Mouse (Mus musculus): ENCODE measurements at regions not wholly inside any gene's neighbourhood (a gene's known extent, or its start where the extent isn't known, plus 50 kb on each side); places are given as distances from the start of the nearest gene placed in this dataset.
"Not testable (repeated sequence)": the region's sequence is repeated elsewhere in the genome, so short reads cannot be mapped to it uniquely, and the experiment has no call there.

DNA sequence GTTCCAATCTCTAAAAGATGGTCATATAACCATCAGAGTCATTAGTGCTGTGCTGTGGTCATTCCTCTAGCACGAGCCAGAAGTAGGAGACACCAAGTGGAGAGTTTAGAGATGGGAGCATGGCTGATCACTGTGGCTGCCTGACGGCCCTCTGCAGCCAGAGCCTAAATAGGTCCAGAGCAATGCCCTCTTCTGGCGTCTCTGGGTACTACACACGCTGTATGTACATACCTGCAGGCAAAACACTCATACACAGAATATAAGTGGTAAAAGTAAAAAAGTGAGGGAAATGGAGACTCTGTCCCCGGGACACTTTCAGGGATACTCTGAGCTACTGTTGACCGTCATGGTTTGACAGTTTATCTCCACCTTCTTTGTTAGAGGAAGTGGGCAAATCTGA lies 91.4 kb downstream of the Gm21738 start:
- H3K27ac ChIP-seq (replicated peaks) = no peak overlapping the region
- no peak overlapping the region for H3K4me3 ChIP-seq
- no peak for ATAC-seq (ENCODE audit: extremely low read depth, insufficient number of reproducible peaks, low FRiP score, low TSS enrichment)
- H3K4me1 ChIP-seq = no peaks in the 10 kb centered on the region
- no peaks in the 10 kb centered on the region for H3K27me3 ChIP-seq (replicated peaks)
- no peak overlapping the region for H3K9ac ChIP-seq
- WGBS = 68% methylated on average over 6 of the region's 6 CpGs
- H3K4me2 ChIP-seq = no peak overlapping the region
- no peaks in the 10 kb centered on the region for H3K36me3 ChIP-seq
- peaks cover 31% of the 10 kb centered on the region; the same call in 1 of the 2 replicates for H3K9me3 ChIP-seq

DNA sequence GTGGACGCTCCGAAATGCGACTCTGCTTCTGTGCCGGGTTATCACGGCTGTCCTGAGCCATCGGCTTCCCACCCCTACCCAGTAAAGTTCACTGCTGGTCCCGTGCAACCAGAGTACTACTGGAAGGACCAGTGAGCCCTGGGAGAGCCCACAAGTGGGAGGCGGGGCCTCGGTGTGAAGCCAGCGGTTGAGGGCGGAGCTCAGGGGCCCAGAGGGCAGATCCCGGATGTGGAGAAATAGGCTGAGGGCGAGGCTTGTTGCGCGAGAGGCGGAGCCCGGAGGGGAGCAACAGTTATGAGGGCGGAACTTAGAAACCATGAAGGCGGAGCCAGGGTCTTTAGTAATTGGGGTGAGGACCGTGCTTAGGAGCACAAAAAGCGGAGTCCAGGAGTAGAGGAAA lies 107.1 kb downstream of the Gm21738 start:
- no peaks in the 10 kb centered on the region for H3K27me3 ChIP-seq (replicated peaks)
- peaks cover 15% of the 10 kb centered on the region for H3K9me3 ChIP-seq
- no peaks in the 10 kb centered on the region for H3K4me1 ChIP-seq
- ATAC-seq (ENCODE audit: extremely low read depth, insufficient number of reproducible peaks, low FRiP score, low TSS enrichment) = no peak
- H3K4me3 ChIP-seq = no peak overlapping the region
- no peak overlapping the region for H3K4me2 ChIP-seq
- 58% methylated on average over 21 of the region's 21 CpGs for WGBS
- no peak overlapping the region for H3K27ac ChIP-seq (replicated peaks)
- H3K36me3 ChIP-seq = no peaks in the 10 kb centered on the region
- H3K9ac ChIP-seq = no peak overlapping the region

DNA sequence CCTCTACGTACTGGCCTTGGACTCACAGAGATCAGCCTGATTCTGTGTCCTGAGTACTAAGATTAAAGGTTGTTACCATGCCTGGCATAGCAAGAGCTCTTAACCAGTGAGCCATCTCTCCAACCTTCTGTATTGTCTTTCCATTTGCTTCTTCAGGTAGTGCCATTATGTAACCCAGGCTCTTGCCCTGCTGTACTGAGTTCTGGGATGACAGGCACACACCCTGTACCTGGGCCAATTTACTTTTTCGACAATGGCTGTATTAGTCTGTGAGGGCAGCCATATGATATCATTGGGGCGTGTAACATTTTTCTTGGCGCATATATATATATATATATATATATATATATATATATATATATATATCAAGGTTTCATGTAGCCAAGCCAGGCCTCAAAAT lies 115.9 kb downstream of the Gm21738 start:
- H3K27me3 ChIP-seq (replicated peaks); H3K4me2 ChIP-seq; H3K36me3 ChIP-seq; ATAC-seq (ENCODE audit: extremely low read depth, insufficient number of reproducible peaks, low FRiP score, low TSS enrichment); H3K9me3 ChIP-seq; H3K9ac ChIP-seq; H3K4me1 ChIP-seq; H3K4me3 ChIP-seq; H3K27ac ChIP-seq (replicated peaks): not testable (repeated sequence)
- WGBS = 44% methylated on average over 4 of the region's 4 CpGs

DNA sequence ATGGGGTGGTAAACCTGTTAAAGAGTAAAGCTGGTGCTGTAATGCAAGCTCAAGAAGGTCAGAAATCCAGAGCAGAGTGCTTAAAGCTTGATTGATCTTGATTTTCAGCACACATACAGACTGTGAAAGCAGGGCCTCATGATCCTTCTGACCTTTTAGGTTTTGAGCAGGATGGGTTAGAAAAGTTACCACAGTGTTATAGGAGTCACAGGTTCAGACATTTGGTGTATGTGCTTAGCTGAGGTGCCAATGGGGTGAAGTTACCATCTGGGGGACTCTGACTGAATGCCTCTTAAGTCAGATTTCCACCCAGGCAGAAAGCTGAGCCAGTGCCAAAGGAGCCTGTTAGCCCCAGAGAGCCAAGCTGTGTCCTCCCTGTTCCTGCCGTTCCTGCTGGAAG lies 139.6 kb downstream of the Gm21738 start:
- Histone ChIP-seq H3K36me3 (no peaks in the 10 kb centered on the region), H3K27me3 (replicated peaks) (no peaks in the 10 kb centered on the region), H3K4me2 (no peak overlapping the region), H3K4me1 (no peaks in the 10 kb centered on the region), H3K4me3 (no peak overlapping the region), H3K9me3 (peaks cover 9% of the 10 kb centered on the region; the same call in 1 of the 2 replicates), H3K9ac (no peak overlapping the region), H3K27ac (replicated peaks) (no peak overlapping the region)
- no peak for ATAC-seq (ENCODE audit: extremely low read depth, insufficient number of reproducible peaks, low FRiP score, low TSS enrichment)
- 76% methylated on average over 1 of the region's 1 CpGs for WGBS

DNA sequence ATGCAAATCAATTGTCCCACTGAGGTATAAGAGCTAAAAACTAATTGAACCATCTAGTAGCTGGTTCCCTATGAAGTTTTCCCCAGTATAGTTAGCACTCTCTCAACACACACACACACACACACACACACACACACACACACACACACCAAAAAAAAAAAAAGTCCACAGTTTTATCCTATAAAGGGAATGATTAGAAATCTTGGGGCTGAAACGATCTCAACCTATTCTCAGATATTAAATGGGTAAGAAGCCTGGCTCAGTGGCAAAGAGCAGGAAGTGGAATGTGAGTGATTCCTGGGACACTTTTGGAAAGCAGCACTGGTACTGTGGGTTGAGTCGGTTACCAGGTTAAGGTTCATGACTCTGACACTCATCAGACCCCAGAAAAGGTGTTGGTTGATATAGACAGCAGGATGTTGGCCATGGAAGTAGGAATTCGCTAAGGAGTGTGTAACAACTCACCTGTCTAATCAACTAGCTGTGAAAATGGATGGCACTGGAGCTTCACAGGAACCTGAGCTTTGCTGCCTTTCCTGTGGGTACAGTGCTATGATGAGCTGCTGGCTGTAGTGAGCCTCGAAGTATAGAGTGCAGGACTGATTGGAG lies 140.8 kb downstream of the Gm21738 start:
- ATAC-seq (ENCODE audit: extremely low read depth, insufficient number of reproducible peaks, low FRiP score, low TSS enrichment) = peak; percentile 81
- Histone ChIP-seq H3K27ac (replicated peaks) (no peak overlapping the region), H3K36me3 (no peaks in the 10 kb centered on the region), H3K4me1 (no peaks in the 10 kb centered on the region), H3K4me3 (no peak overlapping the region), H3K27me3 (replicated peaks) (no peaks in the 10 kb centered on the region), H3K4me2 (no peak overlapping the region), H3K9ac (no peak overlapping the region), H3K9me3 (peaks cover 15% of the 10 kb centered on the region; the same call in 1 of the 2 replicates)
- WGBS = 44% methylated on average over 4 of the region's 4 CpGs

All from heart, embryonic 13.5 days (tissue).